Mouse (Mus musculus) hematopoietic multipotent progenitor cell, adult 10-12 weeks (in vitro differentiated cells): Measurements from ENCODE around the gene Gsx2. TPM values are rescaled to one million over a fixed set of nuclear protein-coding genes. Genes with fewer than 3 reads are reported as not detected.

ENCODE experiments used
- polyA plus RNA-seq: library from polyadenylated mRNA; stranded (reverse); fragments of >175 nt; gene quantifications from 2 replicates; pipeline ENCODE4 v1.2.3, GENCODE M21; 2012; ENCODE audit warnings: low replicate concordance

Gsx2 gene
- polyA plus RNA-seq, result not detected in 2 replicates

GRCm38 (mm10) chr5:75075383-75075941, at the start of gene Gsx2:
Gene Gsx2, plus strand, starts transcription at chr5:75075601.

GRCm38 (mm10) chr5:75044310-75044904, 31.0 kb upstream of the Gsx2 start, which contains the start of gene Chic2:
Gene Chic2, minus strand, starts transcription at chr5:75044774.

Other genes with a start within 250 kb of the Gsx2 start
- 35.2 and 36.5 TPM in 2 replicates for gene Chic2, start 30.8 kb upstream of the Gsx2 start, polyA plus RNA-seq
- 0.07 and 0.13 TPM in 2 replicates for gene Pdgfra, start 76.7 kb downstream of the Gsx2 start, polyA plus RNA-seq